Mouse (Mus musculus): Measurements from ENCODE around the gene Veph1.

Gene Veph1

GRCm38 (mm10) chr3:66102599-66102932, 194.1 kb downstream of the Veph1 start:
- in situ Hi-C loops (cut with MboI; ENCODE audit: low sequenced_read_pairs), result no loop called here

- in situ Hi-C loops (cut with MboI; ENCODE audit: low sequenced_read_pairs), result no loop called here
Measured at GRCm38 (mm10) chr3:66101809-66102598, 194.6 kb downstream of the Veph1 start.

- in situ Hi-C loops (cut with MboI; ENCODE audit: low sequenced_read_pairs), result no loop called here
Measured at GRCm38 (mm10) chr3:66101074-66101473, 195.6 kb downstream of the Veph1 start.

GRCm38 (mm10) chr3:66091746-66092145, 204.9 kb downstream of the Veph1 start:
- in situ Hi-C loops (cut with MboI; ENCODE audit: low sequenced_read_pairs), result no loop called here

GRCm38 (mm10) chr3:66087608-66088007, 209.0 kb downstream of the Veph1 start:
- in situ Hi-C loops (cut with MboI; ENCODE audit: low sequenced_read_pairs), result no loop called here

GRCm38 (mm10) chr3:66083856-66084255, 212.8 kb downstream of the Veph1 start:
- in situ Hi-C loops (cut with MboI; ENCODE audit: low sequenced_read_pairs), result no loop called here

- in situ Hi-C loops (cut with MboI; ENCODE audit: low sequenced_read_pairs), result no loop called here
Measured at GRCm38 (mm10) chr3:66083407-66083806, 213.2 kb downstream of the Veph1 start.

- in situ Hi-C loops (cut with MboI; ENCODE audit: low sequenced_read_pairs), result no loop called here
Measured at GRCm38 (mm10) chr3:66082975-66083374, 213.7 kb downstream of the Veph1 start.

GRCm38 (mm10) chr3:66081363-66081736, 215.3 kb downstream of the Veph1 start:
- in situ Hi-C loops (cut with MboI; ENCODE audit: low sequenced_read_pairs), result no loop called here

GRCm38 (mm10) chr3:66080631-66081362, 215.8 kb downstream of the Veph1 start:
- in situ Hi-C loops (cut with MboI; ENCODE audit: low sequenced_read_pairs), result no loop called here

- in situ Hi-C loops (cut with MboI; ENCODE audit: low sequenced_read_pairs), result no loop called here
Measured at GRCm38 (mm10) chr3:66079886-66080285, 216.8 kb downstream of the Veph1 start.

- in situ Hi-C loops (cut with MboI; ENCODE audit: low sequenced_read_pairs), result no loop called here
Measured at GRCm38 (mm10) chr3:66078898-66079537, 217.6 kb downstream of the Veph1 start.

- in situ Hi-C loops (cut with MboI; ENCODE audit: low sequenced_read_pairs), result no loop called here
Measured at GRCm38 (mm10) chr3:66078026-66078721, 218.5 kb downstream of the Veph1 start.

- in situ Hi-C loops (cut with MboI; ENCODE audit: low sequenced_read_pairs), result no loop called here
Measured at GRCm38 (mm10) chr3:66070274-66070673, 226.4 kb downstream of the Veph1 start.

- in situ Hi-C loops (cut with MboI; ENCODE audit: low sequenced_read_pairs), result no loop called here
Measured at GRCm38 (mm10) chr3:66063881-66064280, 232.8 kb downstream of the Veph1 start.

GRCm38 (mm10) chr3:66056912-66057311, 239.7 kb downstream of the Veph1 start:
- in situ Hi-C loops (cut with MboI; ENCODE audit: low sequenced_read_pairs), result no loop called here

GRCm38 (mm10) chr3:66055652-66056051, 241.0 kb downstream of the Veph1 start:
- in situ Hi-C loops (cut with MboI; ENCODE audit: low sequenced_read_pairs), result no loop called here

- in situ Hi-C loops (cut with MboI; ENCODE audit: low sequenced_read_pairs), result no loop called here
Measured at GRCm38 (mm10) chr3:66050092-66050886, 246.3 kb downstream of the Veph1 start.

GRCm38 (mm10) chr3:66040857-66041494, 255.7 kb downstream of the Veph1 start:
- in situ Hi-C loops (cut with MboI; ENCODE audit: low sequenced_read_pairs), result no loop called here

- in situ Hi-C loops (cut with MboI; ENCODE audit: low sequenced_read_pairs), result no loop called here
Measured at GRCm38 (mm10) chr3:66035226-66035625, 261.4 kb downstream of the Veph1 start.

Measured in CH12F3 (cell line).